Mouse (Mus musculus) heart, adult 9 months (tissue): Measurements from ENCODE around the gene Ugt1a6a.

Source experiments
- DNase-seq, 2 experiments: peaks; one replicate each; pipeline ENCODE4 v3.0.0; 2022; ENCODE audit warnings: low spot score in 2 of 2

The Ugt1a6a gene

GRCm38 (mm10) chr1:88266123-88266522, 131.5 kb downstream of the Ugt1a6a start:
- no peak for DNase-seq

- DNase-seq, result no peak
Measured at GRCm38 (mm10) chr1:88267489-88267888, 132.9 kb downstream of the Ugt1a6a start.

GRCm38 (mm10) chr1:88268070-88268469, 133.5 kb downstream of the Ugt1a6a start:
- no peak for DNase-seq
